Mouse (Mus musculus) effector memory CD4-positive, alpha-beta T cell, adult 7 months (primary cell): ENCODE measurements around the gene Olfr1170. TPM values are rescaled to one million over a fixed set of nuclear protein-coding genes. Genes with fewer than 3 reads are reported as not detected.

Experiments used
- polyA plus RNA-seq: library from polyadenylated mRNA; unstranded; fragments of 100-300 nt; shearing (Covaris generic); gene quantifications from one replicate; pipeline ENCODE4 v1.2.1, GENCODE M21; 2017

Olfr1170 gene
- polyA plus RNA-seq, result not detected

DNA sequence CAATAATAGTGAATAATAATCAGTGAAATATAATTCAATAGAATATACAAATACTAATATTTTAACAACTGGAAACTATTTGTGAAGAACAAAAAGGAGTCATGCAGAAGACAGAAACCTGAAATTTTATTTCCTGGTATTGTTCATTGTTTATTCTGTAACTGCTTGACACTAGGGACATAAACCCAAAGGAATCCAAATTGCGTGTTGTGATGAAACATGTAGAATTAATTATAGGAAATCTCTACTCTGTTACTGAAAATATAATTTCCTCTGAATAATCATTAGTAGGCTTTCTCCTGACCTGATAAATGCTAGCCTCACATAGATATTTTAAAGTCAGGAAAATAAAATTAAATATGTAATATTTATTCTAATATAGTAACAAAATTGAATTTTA lies at the start of gene Olfr1170:
Olfr1170 (minus strand) TSS at position 101 of the 400 bp plus-strand sequence.

DNA sequence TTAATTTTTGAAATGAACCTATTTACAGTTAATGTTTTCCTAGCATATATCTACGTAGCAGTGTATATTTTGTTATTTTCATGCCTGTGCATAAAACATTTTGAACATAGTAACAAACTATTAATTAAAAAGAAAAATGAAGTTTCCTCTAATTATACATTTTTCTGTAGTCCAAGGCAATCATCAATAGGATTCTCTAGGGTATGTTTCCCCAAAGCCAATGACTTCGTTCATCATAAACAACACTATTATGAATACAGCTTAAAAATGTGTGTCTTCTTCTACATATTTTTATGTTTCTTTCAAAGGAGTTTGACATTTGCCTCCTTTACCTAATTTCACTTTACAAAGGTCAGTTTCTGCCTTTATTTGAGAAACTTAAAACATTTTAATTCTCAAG lies 46.6 kb downstream of the Olfr1170 start, which contains the start of gene Olfr1168:
Olfr1168 (plus strand) TSS at position 301 of the 400 bp plus-strand sequence.

Other genes with a start within 250 kb of the Olfr1170 start
- not detected for gene Olfr1158, start 238.2 kb downstream of the Olfr1170 start, polyA plus RNA-seq
- 0.16 TPM for gene Olfr1160, start 220.1 kb downstream of the Olfr1170 start, polyA plus RNA-seq
- gene Olfr1161, start 205.6 kb downstream of the Olfr1170 start, polyA plus RNA-seq, result not detected
- not detected for gene Olfr73, start 190.6 kb downstream of the Olfr1170 start, polyA plus RNA-seq
- gene Olfr1162, start 177.2 kb downstream of the Olfr1170 start, polyA plus RNA-seq, result 0.10 TPM
- not detected for gene Olfr1163, start 156.5 kb downstream of the Olfr1170 start, polyA plus RNA-seq
- not detected for gene Olfr1164, start 134.4 kb downstream of the Olfr1170 start, polyA plus RNA-seq
- not detected for gene Olfr1166, start 100.1 kb downstream of the Olfr1170 start, polyA plus RNA-seq
- not detected for gene Olfr1167, start 73.1 kb downstream of the Olfr1170 start, polyA plus RNA-seq
- gene Olfr1168, start 46.5 kb downstream of the Olfr1170 start, polyA plus RNA-seq, result not detected
- gene Olfr1173, start 51.5 kb upstream of the Olfr1170 start, polyA plus RNA-seq, result 0.10 TPM
- gene Olfr1174-ps, start 86.8 kb upstream of the Olfr1170 start, polyA plus RNA-seq, result not detected
- 0.09 TPM for gene Olfr1175-ps, start 98.9 kb upstream of the Olfr1170 start, polyA plus RNA-seq
- not detected for gene Olfr1176, start 108.4 kb upstream of the Olfr1170 start, polyA plus RNA-seq
- gene Olfr1177-ps, start 118.2 kb upstream of the Olfr1170 start, polyA plus RNA-seq, result not detected
- 0.06 TPM for gene Olfr1178, start 158.7 kb upstream of the Olfr1170 start, polyA plus RNA-seq
- gene Olfr1179, start 178.1 kb upstream of the Olfr1170 start, polyA plus RNA-seq, result not detected
- not detected for gene Olfr1180, start 190.8 kb upstream of the Olfr1170 start, polyA plus RNA-seq
- gene Olfr1181, start 197.8 kb upstream of the Olfr1170 start, polyA plus RNA-seq, result not detected
- gene Gm13757, start 220.8 kb upstream of the Olfr1170 start, polyA plus RNA-seq, result not detected
- gene Olfr1183, start 226.5 kb upstream of the Olfr1170 start, polyA plus RNA-seq, result not detected